Mouse (Mus musculus) lung, postnatal 25 days (tissue): Measurements from ENCODE around the gene Usp31.

Experiments used
- DNase-seq: peaks from one replicate; pipeline ENCODE4 v3.0.0; 2022; ENCODE audit warnings: low spot score

The Usp31 gene

DNA sequence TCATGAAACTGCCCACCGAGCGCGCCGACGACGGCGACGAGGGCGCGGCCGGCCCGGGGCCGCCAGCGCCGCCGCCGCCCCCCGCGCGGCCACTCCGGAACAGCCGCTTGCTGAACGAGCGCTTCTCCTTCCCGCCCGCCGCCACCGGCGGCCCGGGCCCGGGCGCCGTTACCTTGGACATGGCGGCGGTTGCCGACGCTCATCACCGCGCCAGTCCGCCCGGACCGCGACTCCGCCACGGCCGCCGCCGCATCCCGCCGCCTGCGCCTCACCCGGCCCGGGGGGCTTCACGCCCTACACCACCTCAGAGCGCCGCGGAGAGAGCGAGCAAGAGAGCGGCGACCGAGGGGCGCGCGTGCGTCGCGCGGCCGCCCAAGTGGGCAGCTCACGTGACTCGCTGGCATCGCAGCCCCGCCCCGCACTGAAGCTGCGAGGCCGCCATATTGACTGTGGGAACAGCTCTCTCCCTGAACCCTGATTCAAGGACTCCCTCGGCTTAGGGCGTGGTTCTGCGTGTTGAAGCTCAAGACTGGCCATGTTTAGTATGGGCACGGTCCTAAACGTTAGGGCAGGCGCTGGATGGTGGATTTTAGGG lies at the start of gene Usp31:
Usp31 (minus strand) TSS at position 181 of the 595 bp plus-strand sequence.
- peak; percentile 97 for DNase-seq

DNA sequence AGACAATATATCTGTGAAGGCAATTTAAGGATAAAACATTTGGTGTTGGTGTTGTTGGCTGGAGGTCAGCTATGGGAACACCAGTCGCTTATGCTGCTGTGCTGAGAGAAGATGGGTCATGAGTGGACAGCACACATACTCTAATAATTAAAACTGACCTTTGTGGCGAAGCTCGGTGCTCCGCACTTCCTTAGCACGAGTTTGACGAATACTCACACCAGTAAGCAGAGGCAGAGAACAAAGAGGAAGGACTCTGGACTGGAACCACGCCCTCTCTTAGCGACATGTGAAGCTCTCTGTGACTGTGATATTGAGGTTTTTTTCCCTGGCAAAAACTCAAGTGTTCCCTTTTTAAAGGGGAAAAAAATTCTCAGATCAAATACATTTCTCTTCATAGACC lies 47.7 kb upstream of the Usp31 start:
- DNase-seq = no peak

DNA sequence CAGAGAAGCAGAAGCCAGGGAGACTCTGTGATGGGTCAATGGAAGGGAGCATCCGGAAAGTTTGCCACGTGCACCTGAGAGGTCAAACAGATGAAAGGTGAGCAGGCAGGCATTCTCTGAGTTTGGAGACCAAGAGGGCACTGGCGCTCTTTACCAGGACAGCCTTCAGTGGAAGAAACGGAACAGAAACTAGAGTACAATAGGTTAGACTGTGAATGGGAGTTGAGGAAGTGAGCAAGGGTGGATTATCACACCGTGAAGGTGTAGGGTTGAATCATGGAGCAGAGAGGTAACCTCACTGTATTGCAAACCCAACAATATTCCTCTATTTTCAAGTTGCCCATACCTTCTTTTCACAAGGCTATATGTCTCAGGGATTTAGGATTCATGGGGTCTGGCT lies 43.2 kb upstream of the Usp31 start:
- no peak for DNase-seq

DNA sequence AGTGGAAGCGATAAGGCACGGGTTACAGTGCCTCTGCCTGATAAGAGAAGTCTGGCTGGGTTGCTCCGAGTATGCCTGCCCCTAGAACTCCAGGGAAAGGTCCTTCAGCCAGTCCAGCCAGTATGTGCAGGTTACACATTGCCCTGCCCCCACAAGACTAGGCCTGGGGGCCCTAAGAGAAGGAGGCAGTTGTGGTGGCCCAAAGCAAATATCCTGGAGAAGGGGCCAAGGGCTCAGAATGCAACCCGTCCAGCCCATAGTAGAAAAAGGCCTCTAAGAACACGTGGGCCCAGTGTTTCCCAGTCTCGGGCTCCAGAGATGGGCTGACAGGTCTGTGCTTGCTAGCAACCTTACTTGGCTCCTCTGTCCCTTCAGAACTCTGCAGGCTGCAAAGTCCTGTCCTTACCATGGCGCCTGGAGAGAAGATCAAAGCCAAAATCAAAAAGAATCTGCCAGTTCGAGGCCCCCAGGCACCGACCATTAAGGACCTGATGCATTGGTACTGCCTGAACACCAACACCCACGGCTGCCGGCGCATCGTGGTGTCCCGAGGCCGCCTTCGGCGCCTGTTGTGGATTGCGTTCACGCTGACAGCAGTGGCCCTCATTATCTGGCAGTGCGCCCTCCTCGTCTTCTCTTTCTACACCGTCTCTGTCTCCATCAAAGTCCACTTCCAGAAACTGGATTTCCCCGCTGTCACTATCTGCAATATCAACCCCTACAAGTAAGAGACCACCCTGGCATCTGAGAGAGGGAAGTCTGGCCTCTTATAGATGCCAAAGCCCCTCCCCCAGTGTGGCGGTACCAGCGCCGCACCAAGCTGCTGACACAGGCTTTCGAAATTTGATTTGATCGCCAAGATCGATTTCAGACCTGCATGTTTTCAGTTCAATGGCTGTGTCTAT lies 30.7 kb upstream of the Usp31 start:
- DNase-seq = peak; percentile 10

DNA sequence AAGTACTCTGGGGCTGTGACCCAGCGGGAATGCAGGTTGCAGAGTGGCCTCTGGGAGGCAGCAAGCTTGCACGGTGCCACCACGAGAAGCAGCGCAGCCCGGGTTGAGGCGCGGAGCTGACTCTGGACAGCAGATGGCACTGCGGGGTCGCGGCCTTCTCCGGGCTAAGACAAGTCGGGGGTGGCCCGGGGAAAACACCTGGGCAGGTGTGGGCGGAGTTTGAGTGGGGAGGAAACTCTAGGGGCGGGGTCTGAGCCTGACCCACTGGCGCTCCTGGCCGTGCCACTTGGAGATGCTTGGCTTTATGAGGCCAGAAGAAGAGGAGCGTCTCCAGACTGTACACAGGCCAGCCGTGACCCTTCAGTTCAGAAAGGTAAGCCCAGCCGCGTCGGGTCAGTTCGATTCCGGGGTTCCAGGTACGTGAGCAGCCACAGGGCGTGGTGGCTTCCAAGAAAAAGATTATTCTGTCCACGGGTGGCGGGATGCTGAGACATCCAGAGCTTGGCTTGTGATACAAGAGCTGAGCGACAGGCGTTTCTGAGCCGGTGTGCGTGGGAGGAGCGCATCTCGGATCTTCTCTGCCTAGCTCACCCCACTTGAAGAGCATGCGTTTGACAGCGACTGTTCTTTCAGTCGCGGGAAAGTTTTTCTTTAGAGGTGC lies 27.2 kb upstream of the Usp31 start, which contains the start of gene Scnn1g:
Scnn1g (plus strand) TSS at position 309 of the 661 bp plus-strand sequence.
- DNase-seq = peak; percentile 93

DNA sequence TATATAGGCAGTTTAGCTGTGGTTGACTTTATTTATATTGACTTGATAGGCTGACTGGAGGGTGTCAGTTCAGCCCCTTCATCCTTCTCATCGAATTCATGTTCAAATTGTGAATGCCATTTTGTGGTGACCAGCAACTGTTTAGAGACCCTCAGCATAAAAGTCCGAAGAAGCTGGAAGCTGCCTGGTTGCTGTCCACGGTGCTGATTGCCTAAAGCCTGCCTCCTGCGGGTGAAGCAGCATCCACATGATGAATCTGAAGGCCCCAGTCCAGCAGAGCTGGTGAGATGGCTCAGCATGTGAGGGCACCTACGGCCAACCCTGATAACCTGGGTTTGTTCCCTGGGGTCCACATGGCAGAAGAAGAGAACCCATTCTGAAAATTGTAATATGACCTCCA lies 23.2 kb upstream of the Usp31 start:
- DNase-seq = no peak

DNA sequence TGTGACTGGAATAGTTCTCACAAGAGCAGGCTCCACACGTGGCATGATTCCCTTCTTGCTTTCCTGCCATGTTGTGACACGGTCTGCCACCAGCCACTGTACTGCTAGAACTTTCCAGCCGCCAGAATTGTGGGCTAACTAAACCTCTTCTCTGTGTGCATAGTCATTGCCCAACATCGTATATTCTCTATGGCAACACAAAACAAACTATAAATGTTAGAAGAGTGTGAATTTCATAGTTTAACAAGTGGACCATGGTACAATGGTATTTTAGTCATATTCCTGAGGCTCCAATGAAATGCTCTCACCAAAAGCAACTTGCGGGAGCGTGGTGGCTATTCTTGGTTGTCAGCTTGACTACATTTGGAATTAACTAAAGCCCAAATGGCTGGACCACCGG lies 10.0 kb upstream of the Usp31 start:
- DNase-seq = no peak

DNA sequence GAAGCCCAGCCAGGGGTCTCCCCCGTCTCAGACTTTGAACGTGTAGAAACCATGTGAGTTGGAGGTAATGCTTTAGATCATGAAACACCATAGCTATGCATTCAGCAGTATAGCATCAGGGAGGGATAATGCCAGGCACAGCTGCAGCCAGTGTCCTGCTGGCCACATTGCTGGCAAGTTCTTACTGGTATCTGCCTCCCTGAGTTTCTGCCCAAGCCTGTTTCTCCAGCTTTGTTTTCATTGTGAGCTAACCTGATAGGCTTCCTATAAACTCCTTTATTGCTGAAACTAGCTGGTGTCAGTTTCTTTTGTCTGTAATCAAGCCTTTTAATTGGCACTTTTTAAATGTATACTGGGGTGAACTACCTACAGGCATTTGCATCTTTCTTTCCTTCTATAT lies 4.1 kb upstream of the Usp31 start:
- DNase-seq = no peak

DNA sequence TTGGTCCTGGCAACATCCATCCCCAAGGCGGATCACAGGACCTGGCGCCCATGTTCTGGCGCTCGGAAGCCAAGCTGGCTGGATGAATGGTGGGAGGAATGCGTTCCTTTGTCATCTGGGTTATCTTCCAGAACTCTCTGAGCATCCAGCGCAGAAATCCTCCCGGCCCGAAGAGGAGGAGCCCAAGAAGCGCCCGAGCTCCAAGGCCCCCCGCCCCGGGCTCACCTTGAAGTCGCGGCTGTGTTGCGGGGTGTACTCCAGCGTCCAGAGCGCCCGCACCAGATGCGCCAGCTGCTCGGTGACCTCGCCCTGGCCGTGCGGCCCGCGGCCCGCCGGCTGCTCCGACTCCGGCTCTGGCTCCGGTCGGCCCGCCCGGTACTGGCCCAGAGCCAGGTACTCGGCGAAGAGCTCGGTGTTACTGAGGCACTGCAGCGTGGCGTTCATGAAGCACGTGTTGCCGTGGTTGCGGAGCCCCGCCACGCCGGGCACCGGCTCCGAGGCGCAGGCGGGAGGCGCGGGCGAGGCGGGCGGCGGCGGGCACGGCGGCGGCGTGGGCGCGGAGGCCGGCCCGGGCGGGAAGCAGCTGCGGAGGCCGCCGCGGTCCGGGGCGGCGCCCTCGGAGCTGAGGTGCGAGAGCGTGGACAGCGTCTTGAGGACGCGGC lies 511 bp downstream of the Usp31 start:
- DNase-seq = peak; percentile 60

DNA sequence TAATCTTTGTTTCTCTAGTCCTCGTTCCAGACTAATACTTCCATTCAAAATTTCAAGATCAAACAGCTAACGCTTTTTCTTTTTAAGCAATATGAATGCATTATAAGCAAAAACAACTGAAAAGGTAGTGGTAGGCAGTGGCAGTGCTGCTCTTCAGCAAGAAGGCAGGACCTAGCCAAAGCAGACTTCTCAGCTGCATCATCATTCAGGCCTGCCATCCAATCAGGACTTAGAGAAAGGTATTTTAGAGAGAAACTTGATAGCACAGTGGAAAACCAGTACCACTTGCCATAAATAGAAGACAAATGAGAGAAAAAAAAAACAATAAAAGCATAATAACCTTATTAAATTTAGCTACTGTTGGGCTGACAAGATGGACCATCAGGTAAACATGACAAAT lies 2.0 kb downstream of the Usp31 start:
- no peak for DNase-seq

DNA sequence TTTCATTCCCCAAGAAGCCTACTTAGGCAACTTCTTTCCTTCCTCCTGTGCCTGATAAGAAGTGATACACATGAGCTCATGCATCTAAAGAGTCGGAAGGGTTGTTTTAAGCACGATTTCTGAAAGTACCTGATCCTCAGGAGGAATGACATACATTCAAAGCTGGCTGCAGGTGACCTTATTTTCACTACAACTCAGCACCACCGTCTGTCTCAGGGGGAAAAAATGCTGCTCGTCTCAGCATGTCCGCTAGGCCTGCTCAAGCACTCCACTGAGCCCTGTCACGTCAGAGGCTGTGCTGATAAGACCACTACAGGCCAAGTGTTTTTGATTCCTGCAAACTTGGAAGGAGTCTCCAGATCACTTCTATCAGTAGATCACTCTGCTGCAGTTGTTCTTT lies 5.1 kb downstream of the Usp31 start:
- DNase-seq = no peak

DNA sequence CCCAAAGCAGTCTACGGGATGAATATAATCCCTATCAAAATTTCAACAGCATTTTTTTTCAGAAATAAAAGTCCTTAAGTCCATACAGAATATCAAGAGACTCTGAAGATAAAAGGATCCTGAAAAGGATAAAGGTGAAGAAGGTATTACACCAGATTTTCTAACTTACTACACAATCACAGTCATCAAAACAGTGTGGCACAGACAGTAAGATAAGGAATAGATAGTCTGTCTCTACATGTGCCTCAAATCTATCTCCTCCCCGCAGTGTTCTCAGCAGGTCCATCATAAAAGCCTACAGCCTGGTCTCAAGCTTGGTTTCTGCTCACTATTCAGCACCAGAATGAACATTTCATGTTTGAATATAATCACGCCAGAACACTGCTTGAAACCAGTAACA lies 6.6 kb downstream of the Usp31 start:
- DNase-seq = no peak

DNA sequence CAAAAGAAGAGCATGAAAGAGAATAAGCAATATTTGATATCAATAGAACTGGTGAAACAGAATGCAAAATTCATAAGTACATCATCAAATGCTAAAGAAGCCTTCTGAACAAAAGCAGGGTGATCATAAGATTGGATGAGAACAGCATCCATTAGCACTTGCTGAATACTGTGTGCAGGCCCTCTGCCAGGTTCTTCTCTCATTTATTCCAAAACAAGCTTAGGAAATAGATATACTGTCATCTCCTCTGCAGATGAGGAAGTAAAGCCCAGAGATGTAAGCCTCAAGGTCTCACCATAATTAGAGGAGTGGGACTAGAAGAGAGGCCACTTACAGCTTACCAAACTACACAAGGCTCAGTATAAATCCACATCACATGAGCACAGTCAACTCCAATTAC lies 7.8 kb downstream of the Usp31 start:
- no peak for DNase-seq

DNA sequence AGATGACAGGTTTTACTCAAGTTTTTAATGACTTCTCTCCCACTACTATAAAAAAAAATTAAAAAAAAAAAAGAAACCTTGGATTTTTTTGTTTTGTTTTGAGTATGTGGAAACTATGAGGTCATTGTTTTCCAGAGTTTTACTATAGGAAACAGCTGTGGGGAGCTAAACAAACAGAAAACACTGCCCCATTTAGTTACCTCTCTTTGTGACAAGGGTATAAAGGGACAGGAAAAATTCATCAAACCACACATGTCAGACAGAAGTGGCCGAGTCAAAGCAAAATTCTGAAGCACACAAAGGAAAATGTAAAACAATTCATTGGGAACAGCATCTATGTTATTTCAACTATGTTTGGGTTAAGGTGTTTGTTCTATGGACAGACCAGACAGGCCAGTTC lies 9.5 kb downstream of the Usp31 start:
- no peak for DNase-seq

DNA sequence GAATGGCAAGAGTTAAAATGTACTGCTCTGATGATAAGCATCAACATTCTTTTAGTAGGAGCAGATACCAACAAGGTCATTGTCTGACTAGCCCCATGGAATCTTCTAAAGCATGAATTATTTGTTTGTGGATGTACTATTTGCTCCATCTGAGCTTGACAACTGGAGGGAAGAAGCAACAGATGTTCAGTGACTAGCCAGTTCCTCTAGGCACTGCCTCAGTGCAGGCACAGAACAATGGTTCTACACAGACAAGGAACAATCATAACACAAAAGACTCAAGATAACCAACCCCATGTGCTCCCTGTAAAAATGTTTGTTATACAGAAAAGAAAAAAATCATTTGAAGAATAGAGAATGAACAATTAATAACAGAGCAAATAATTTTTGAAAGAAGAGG lies 9.9 kb downstream of the Usp31 start:
- DNase-seq = no peak

DNA sequence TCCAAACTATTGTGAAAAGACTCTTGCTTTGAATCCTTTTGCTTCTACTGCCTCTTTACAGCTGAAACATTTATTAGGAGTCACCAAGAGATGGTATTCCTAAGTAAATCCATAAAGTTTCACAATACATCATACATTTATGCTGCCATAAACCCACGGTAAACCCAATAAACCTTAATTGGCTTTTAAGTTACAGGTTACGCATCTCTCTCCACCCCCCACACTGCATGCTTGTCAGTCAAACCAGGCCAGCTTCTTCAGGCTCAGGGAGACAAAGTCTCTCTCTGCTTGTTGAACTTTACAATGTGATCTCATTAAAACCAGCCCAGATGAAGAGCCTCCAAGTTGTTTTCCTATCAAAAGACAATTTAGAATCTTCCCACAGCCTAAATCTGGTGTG lies 15.2 kb downstream of the Usp31 start:
- no peak for DNase-seq

DNA sequence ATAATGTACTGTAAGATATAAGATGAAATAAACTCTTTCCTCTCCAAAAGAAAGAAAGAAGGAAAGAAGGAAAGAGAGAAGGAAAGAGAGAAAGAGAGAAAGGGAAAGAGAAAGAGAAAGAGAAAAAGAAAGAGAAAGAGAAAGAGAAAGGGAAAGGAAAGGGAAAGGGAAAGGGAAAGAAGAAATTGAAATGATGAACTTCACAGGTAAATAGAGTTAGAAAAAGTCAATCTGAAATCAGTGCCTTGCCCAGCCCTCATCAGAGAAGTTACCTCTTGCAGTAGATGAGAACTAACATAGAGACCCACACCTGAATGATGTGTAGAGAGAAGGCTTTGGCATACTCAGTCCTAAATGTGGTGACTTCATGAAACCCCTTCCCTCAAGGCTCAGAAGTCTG lies 17.7 kb downstream of the Usp31 start:
- DNase-seq = no peak

DNA sequence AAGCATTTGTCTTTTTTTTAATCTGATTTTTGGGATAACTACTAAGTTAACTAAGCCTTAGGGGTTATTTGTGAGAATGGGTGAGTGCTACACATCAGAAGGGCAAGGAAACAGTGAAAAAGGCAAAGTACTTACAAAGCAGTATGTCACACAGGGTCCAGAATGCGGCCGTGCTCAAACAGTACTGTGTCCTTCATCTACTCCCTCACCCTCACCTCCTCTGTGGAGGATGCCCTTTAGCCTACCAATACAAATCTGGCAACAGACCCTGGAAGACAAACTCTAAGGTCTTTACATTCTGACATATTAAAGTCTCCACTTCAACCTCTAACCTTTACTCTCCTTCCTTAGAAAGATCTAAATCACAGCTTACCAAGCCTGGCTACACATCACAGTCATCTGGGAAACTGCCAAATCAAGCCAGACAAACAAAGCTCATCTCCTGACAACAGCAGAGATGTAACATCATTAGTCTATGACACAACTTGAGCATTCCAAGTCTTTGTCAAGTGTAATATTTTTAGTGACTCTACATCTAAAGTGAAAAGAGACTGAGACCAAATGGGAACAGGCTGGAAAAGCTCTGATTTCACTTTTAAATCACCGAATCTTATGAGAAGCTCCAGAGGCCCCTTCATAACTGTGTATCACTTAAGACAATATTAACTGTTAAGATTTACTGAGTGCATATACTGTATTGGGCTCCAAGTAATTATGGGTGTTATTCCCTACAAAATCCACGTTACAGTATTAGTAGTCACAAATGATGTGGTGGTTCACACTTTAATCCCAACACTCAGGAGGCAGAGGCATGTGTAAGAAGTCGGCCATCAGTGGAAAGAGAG lies 21.7 kb downstream of the Usp31 start:
- peak; percentile 10 for DNase-seq

DNA sequence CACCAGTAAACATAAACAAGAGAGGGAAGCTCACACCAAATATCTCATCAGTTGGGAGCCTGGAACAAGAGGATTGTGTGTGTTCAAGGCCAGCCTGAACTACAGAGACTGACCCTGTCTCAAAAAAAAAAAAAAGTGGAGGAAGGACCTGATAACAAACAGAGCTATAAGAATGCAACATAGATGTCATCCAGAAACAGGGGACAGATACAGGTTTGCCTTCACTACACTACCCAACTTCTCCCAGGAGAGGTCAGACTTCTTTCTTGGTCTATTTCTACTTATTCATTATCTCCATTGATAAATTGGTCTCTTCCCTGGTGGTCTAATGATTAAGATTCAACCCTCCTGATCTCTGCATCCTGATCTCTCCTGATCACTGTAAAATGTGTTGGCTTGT lies 25.9 kb downstream of the Usp31 start:
- DNase-seq = no peak

DNA sequence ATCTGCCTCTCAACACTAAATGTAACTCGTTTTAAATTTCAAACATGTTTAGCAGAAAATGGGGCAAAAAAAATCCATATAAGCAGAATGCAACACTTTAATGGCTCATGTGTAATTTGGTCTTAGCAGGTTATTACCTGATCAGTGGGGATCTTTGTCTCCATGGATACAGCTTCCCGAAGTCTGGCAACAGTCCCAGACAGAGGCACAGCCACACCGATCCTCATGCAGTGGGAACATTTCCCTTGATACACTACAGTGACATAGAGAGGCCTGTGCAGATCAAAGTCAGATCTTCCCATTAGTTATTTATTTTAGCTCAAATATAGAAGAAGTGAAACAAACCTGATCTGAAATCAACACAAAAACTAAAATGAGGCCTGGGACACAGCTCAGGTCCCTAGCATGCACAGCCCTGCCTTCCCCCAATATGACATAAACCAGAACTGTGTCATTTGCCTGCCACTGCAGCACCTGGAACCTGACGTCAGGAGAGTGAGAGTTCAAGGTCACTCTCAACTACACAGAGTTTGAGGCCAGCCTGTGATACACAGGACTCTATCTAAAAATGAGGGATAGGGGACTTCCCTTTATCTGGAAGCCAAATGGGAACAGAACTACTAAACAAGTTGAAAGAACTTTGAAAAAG lies 29.8 kb downstream of the Usp31 start:
- DNase-seq = no peak

DNA sequence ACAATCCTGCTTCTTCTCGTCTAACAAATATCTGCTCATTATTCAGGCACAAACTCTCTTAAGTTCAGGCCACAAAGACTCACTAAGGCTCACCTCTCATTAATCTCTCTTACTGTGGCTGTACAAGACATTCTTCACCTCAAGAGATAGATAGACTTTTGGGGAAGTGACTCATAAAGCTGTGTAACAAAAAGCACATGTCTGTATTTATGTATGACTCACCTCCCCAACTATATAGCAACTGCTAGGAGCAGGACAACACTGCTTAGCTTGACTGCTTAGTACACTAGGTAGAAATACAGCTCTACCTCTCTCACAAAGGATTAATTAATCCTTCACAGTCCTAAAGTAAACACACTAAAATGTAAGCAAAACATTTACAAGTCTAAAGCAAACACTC lies 46.3 kb downstream of the Usp31 start:
- DNase-seq = no peak
